Mouse (Mus musculus) midbrain, embryonic 10.5 days (tissue): ENCODE measurements around the gene Foxp1. TPM values are rescaled to one million over a fixed set of nuclear protein-coding genes. Genes with fewer than 3 reads are reported as not detected.
A peak's percentile ranks its signal among the peaks of the same experiment; 100 is the strongest.

Experiments
- DNase-seq: peaks from one replicate; pipeline ENCODE4 v3.0.0-alpha.2; 2017; ENCODE audit warnings: low spot score
- H3K27ac ChIP-seq: fragments of 300-500 bp; sonication (generic); replicated peaks from 2 replicates; pipeline ENCODE4 v1.5.1; 2016; ENCODE audit warnings: mild to moderate bottlenecking
- H3K27me3 ChIP-seq: fragments of 300-500 bp; sonication (generic); 2 replicates; pipeline ENCODE4 v1.6.1; 2016; ENCODE audit warnings: low read depth, mild to moderate bottlenecking; ENCODE audit not compliant: poor library complexity, severe bottlenecking
- H3K36me3 ChIP-seq: fragments of 300-500 bp; sonication (generic); 2 replicates; pipeline ENCODE4 v1.6.1; 2016; ENCODE audit warnings: mild to moderate bottlenecking, moderate library complexity
- H3K4me1 ChIP-seq: fragments of 300-500 bp; sonication (generic); 2 replicates; pipeline ENCODE4 v1.6.1; 2016
- H3K4me3 ChIP-seq: fragments of 300-500 bp; sonication (generic); 2 replicates; pipeline ENCODE4 v1.5.1; 2016; ENCODE audit warnings: mild to moderate bottlenecking, moderate library complexity
- H3K9me3 ChIP-seq: fragments of 300-500 bp; sonication (generic); replicated peaks from 2 replicates; pipeline ENCODE4 v1.6.1; 2016; ENCODE audit warnings: mild to moderate bottlenecking
- WGBS: fragments of 180-500 bp; shearing (Covaris S2); methylation state at CpG from one replicate; pipeline ENCODE4 v1.1.7; 2016; 5-methylcytosine and 5-hydroxymethylcytosine counted together
- polyA plus RNA-seq: library from polyadenylated mRNA; unstranded; fragments of >200 nt; fragmentation: Nextera tagmentation; extraction: Ambion mirVana; gene quantifications from 2 replicates; pipeline ENCODE4 v1.2.1, GENCODE M21; 2016

The Foxp1 gene
- polyA plus RNA-seq, 1 experiment from 2014 or later, result 63.7 TPM

GRCm38 (mm10) chr6:99101489-99101908 lies 421.0 kb downstream of the Foxp1 start:
- Histone ChIP-seq H3K36me3 (no peaks in the 10 kb centered on the region), H3K27me3 (no peaks in the 10 kb centered on the region), H3K27ac (peak overlapping the region; percentile 83), H3K4me3 (peak overlapping the region; percentile 11; the same call in 1 of the 2 replicates), H3K4me1 (peaks cover 68% of the 10 kb centered on the region), H3K9me3 (no peaks in the 10 kb centered on the region)
- 2% methylated on average over 6 of the region's 6 CpGs for WGBS
- peak; percentile 56 for DNase-seq

GRCm38 (mm10) chr6:99100331-99100730 lies 422.2 kb downstream of the Foxp1 start:
- peaks cover 79% of the 10 kb centered on the region for H3K4me1 ChIP-seq
- no peak overlapping the region for H3K27ac ChIP-seq
- no peaks in the 10 kb centered on the region for H3K27me3 ChIP-seq
- no peak for DNase-seq
- WGBS, result 54% methylated on average over 5 of the region's 5 CpGs
- H3K9me3 ChIP-seq, result no peaks in the 10 kb centered on the region
- no peaks in the 10 kb centered on the region for H3K36me3 ChIP-seq
- no peak overlapping the region for H3K4me3 ChIP-seq

- DNase-seq, result no peak
- Histone ChIP-seq H3K36me3 (no peaks in the 10 kb centered on the region), H3K27ac (no peak overlapping the region), H3K4me1 (peaks cover 85% of the 10 kb centered on the region), H3K27me3 (no peaks in the 10 kb centered on the region), H3K9me3 (no peaks in the 10 kb centered on the region), H3K4me3 (no peak overlapping the region)
- 55% methylated on average over 4 of the region's 4 CpGs for WGBS
Observed at GRCm38 (mm10) chr6:99099781-99100180, 422.7 kb downstream of the Foxp1 start.

GRCm38 (mm10) chr6:99097191-99097590 lies 425.3 kb downstream of the Foxp1 start:
- WGBS, result 55% methylated on average over 7 of the region's 7 CpGs
- Histone ChIP-seq H3K4me1 (peaks cover 80% of the 10 kb centered on the region), H3K27me3 (no peaks in the 10 kb centered on the region), H3K9me3 (no peaks in the 10 kb centered on the region), H3K4me3 (no peak overlapping the region), H3K36me3 (no peaks in the 10 kb centered on the region), H3K27ac (peak overlapping the region; percentile 42)
- DNase-seq, result no peak

DNA sequence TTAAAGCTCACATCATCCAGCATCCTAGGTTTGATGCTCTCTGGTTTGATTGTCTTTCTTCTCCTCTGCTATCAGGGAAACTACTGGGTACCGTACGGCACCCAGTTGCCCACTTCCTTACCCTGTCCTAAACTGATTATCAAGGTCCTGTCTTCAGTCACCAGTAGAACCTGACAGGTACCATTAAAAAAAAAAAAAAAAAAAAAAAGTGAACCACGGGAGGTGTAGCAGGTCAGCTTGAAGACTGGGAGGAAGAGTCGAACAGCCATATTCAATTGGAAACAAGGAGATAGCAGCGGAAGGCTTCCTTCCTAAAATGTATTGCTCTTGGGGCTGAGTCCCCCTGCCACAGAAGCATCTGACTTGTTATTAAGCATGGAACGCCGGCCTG lies 425.8 kb downstream of the Foxp1 start:
- H3K36me3 ChIP-seq, result no peaks in the 10 kb centered on the region
- no peak overlapping the region for H3K4me3 ChIP-seq
- 81% methylated on average over 7 of the region's 7 CpGs for WGBS
- no peaks in the 10 kb centered on the region for H3K27me3 ChIP-seq
- no peak for DNase-seq
- no peaks in the 10 kb centered on the region for H3K9me3 ChIP-seq
- no peak overlapping the region for H3K27ac ChIP-seq
- H3K4me1 ChIP-seq, result peaks cover 76% of the 10 kb centered on the region

GRCm38 (mm10) chr6:99096105-99096775 lies 426.3 kb downstream of the Foxp1 start:
- no peaks in the 10 kb centered on the region for H3K9me3 ChIP-seq
- no peak for DNase-seq
- peaks cover 72% of the 10 kb centered on the region for H3K4me1 ChIP-seq
- H3K27me3 ChIP-seq, result no peaks in the 10 kb centered on the region
- no peak overlapping the region for H3K4me3 ChIP-seq
- WGBS, result 35% methylated on average over 12 of the region's 12 CpGs
- peak overlapping the region; percentile 52; the same call in 1 of the 2 replicates for H3K27ac ChIP-seq
- H3K36me3 ChIP-seq, result no peaks in the 10 kb centered on the region

GRCm38 (mm10) chr6:99095185-99096104 lies 427.1 kb downstream of the Foxp1 start:
- DNase-seq, result no peak
- Histone ChIP-seq H3K4me1 (peaks cover 65% of the 10 kb centered on the region), H3K36me3 (no peaks in the 10 kb centered on the region), H3K27me3 (no peaks in the 10 kb centered on the region), H3K9me3 (no peaks in the 10 kb centered on the region), H3K4me3 (no peak overlapping the region), H3K27ac (peak overlapping the region; percentile 57)
- WGBS, result 56% methylated on average over 18 of the region's 18 CpGs

GRCm38 (mm10) chr6:99094339-99094989 lies 428.1 kb downstream of the Foxp1 start:
- 53% methylated on average over 10 of the region's 10 CpGs for WGBS
- peak overlapping the region; percentile 23; the same call in 1 of the 2 replicates for H3K27ac ChIP-seq
- H3K4me3 ChIP-seq, result no peak overlapping the region
- no peaks in the 10 kb centered on the region for H3K27me3 ChIP-seq
- no peaks in the 10 kb centered on the region for H3K36me3 ChIP-seq
- no peak for DNase-seq
- peaks cover 56% of the 10 kb centered on the region for H3K4me1 ChIP-seq
- H3K9me3 ChIP-seq, result no peaks in the 10 kb centered on the region

- Histone ChIP-seq H3K9me3 (no peaks in the 10 kb centered on the region), H3K36me3 (no peaks in the 10 kb centered on the region), H3K4me1 (peaks cover 56% of the 10 kb centered on the region), H3K27ac (0 out of 2 replicates have a peak overlapping the region, but pooled peaks have one; percentile 23), H3K27me3 (no peaks in the 10 kb centered on the region), H3K4me3 (no peak overlapping the region)
- no peak for DNase-seq
- 34% methylated on average over 2 of the region's 2 CpGs for WGBS
Observed at GRCm38 (mm10) chr6:99093856-99094255, 428.7 kb downstream of the Foxp1 start.

GRCm38 (mm10) chr6:99093208-99093607 lies 429.3 kb downstream of the Foxp1 start:
- H3K4me3 ChIP-seq, result no peak overlapping the region
- no peaks in the 10 kb centered on the region for H3K27me3 ChIP-seq
- H3K9me3 ChIP-seq, result no peaks in the 10 kb centered on the region
- no peak for DNase-seq
- peaks cover 56% of the 10 kb centered on the region for H3K4me1 ChIP-seq
- 76% methylated on average over 5 of the region's 5 CpGs for WGBS
- H3K27ac ChIP-seq, result no peak overlapping the region
- no peaks in the 10 kb centered on the region for H3K36me3 ChIP-seq

GRCm38 (mm10) chr6:99091799-99092198 lies 430.7 kb downstream of the Foxp1 start:
- no peaks in the 10 kb centered on the region for H3K9me3 ChIP-seq
- no peak for DNase-seq
- H3K4me3 ChIP-seq, result no peak overlapping the region
- H3K27me3 ChIP-seq, result no peaks in the 10 kb centered on the region
- H3K36me3 ChIP-seq, result no peaks in the 10 kb centered on the region
- WGBS, result 80% methylated on average over 2 of the region's 2 CpGs
- H3K27ac ChIP-seq, result no peak overlapping the region
- H3K4me1 ChIP-seq, result peaks cover 49% of the 10 kb centered on the region

- H3K27ac ChIP-seq, result no peak overlapping the region
- no peak overlapping the region for H3K4me3 ChIP-seq
- no peak for DNase-seq
- H3K36me3 ChIP-seq, result no peaks in the 10 kb centered on the region
- no peaks in the 10 kb centered on the region for H3K9me3 ChIP-seq
- 78% methylated on average over 7 of the region's 7 CpGs for WGBS
- H3K4me1 ChIP-seq, result peaks cover 11% of the 10 kb centered on the region
- no peaks in the 10 kb centered on the region for H3K27me3 ChIP-seq
Observed at GRCm38 (mm10) chr6:99087598-99087997, 434.9 kb downstream of the Foxp1 start.
